Mouse (Mus musculus) MEL (cell line): ENCODE measurements around the gene Cryba2. TPM values are rescaled to one million over a fixed set of nuclear protein-coding genes. Genes with fewer than 3 reads are reported as not detected.

ENCODE experiments used
- DNase-seq: peaks from one replicate; pipeline ENCODE4 v3.0.0; 2011; ENCODE audit warnings: low read depth, low spot score
- H3K27ac ChIP-seq: 2 replicates; pipeline ENCODE4 v1.5.1; 2012; ENCODE audit warnings: low read depth, mild to moderate bottlenecking, control low read depth, low read length, moderate library complexity; ENCODE audit not compliant: control insufficient read depth
- H3K27me3 ChIP-seq, 2 experiments: fragments of 150-350 bp in 1 of 2; sonication (generic) in 1 of 2; 2 replicates each; pipeline ENCODE4 v1.6.1; 2012; ENCODE audit warnings: low read length in 2 of 2, mild to moderate bottlenecking in 2 of 2, improper control_type of control experiment in 1 of 2, moderate library complexity in 1 of 2; ENCODE audit not compliant: insufficient read depth in 2 of 2, control insufficient read depth in 1 of 2
- H3K36me3 ChIP-seq, 2 experiments: 2 replicates each; pipeline ENCODE4 v1.6.1; 2012 to 2014; ENCODE audit warnings: low read length in 2 of 2, improper control_type of control experiment in 1 of 2, inconsistent platforms in 1 of 2, mild to moderate bottlenecking in 1 of 2; ENCODE audit not compliant: insufficient read depth in 2 of 2, control insufficient read depth in 1 of 2
- H3K4me1 ChIP-seq, 2 experiments: fragments of 150-350 bp in 1 of 2; sonication (generic) in 1 of 2; 2 replicates each; pipeline ENCODE4 v1.6.1; 2012; ENCODE audit warnings: low read length in 2 of 2, improper control_type of control experiment in 1 of 2, mild to moderate bottlenecking in 1 of 2; ENCODE audit not compliant: insufficient read depth in 2 of 2, control insufficient read depth in 1 of 2
- H3K4me3 ChIP-seq, 2 experiments: fragments of 150-350 bp in 1 of 2; sonication (generic) in 1 of 2; 2 replicates each; pipeline ENCODE4 v1.5.1; 2012; ENCODE audit warnings: low read depth in 2 of 2, low read length in 2 of 2, mild to moderate bottlenecking in 2 of 2, moderate library complexity in 2 of 2, control low read depth in 1 of 2, improper control_type of control experiment in 1 of 2; ENCODE audit not compliant: control insufficient read depth in 1 of 2, insufficient read depth in 1 of 2
- H3K79me2 ChIP-seq: 2 replicates; pipeline ENCODE4 v1.6.1; 2012; ENCODE audit warnings: mild to moderate bottlenecking, low read length, moderate library complexity; ENCODE audit not compliant: control insufficient read depth, poor library complexity, insufficient read depth
- H3K9ac ChIP-seq: 2 replicates; pipeline ENCODE4 v1.6.1; 2012; ENCODE audit warnings: low read depth, mild to moderate bottlenecking, control low read depth, low read length, moderate library complexity; ENCODE audit not compliant: control insufficient read depth, poor library complexity, severe bottlenecking
- H3K9me3 ChIP-seq: fragments of 150-350 bp; sonication (generic); replicated peaks from 2 replicates; pipeline ENCODE4 v1.6.1; 2012; ENCODE audit warnings: mild to moderate bottlenecking, low read length, improper control_type of control experiment, moderate library complexity; ENCODE audit not compliant: insufficient read depth
- CHD1 ChIP-seq: IDR thresholded peaks from 2 replicates; pipeline ENCODE4 v1.6.1; 2012; ENCODE audit warnings: low read depth, mild to moderate bottlenecking, inconsistent platforms, low read length, improper control_type of control experiment
- CHD2 ChIP-seq: IDR thresholded peaks from 2 replicates; pipeline ENCODE4 v1.6.1; 2011; ENCODE audit warnings: low read length, improper control_type of control experiment
- CTCF ChIP-seq, 3 experiments: IDR thresholded peaks in 2 of 3; conservative IDR thresholded peaks in 1 of 3; 2 replicates each; pipeline ENCODE4 v1.5.1; 2011 to 2012; ENCODE audit warnings: low read length in 3 of 3, low read depth in 2 of 3, mild to moderate bottlenecking in 2 of 3, improper control_type of control experiment in 1 of 3, inconsistent platforms in 1 of 3, mixed read lengths in 1 of 3, moderate library complexity in 1 of 3; ENCODE audit not compliant: control insufficient read depth in 1 of 3, insufficient read depth in 1 of 3, poor library complexity in 1 of 3, severe bottlenecking in 1 of 3
- E2F4 ChIP-seq: IDR thresholded peaks from 2 replicates; pipeline ENCODE4 v1.6.1; 2011; ENCODE audit warnings: low read depth, low read length, improper control_type of control experiment, borderline replicate concordance
- EP300 ChIP-seq, 2 experiments: IDR thresholded peaks; 2 replicates each; pipeline ENCODE4 v1.6.1; 2011; ENCODE audit warnings: improper control_type of control experiment in 2 of 2, low read length in 2 of 2, low read depth in 1 of 2, mild to moderate bottlenecking in 1 of 2
- GATA1 ChIP-seq: IDR thresholded peaks from 2 replicates; pipeline ENCODE4 v1.6.1; 2011; ENCODE audit warnings: low read depth, low read length, improper control_type of control experiment
- HCFC1 ChIP-seq: IDR thresholded peaks from 2 replicates; pipeline ENCODE4 v1.6.1; 2012; ENCODE audit warnings: low read depth, mild to moderate bottlenecking, inconsistent platforms, low read length, improper control_type of control experiment, moderate library complexity
- JUND ChIP-seq: IDR thresholded peaks from 2 replicates; pipeline ENCODE4 v1.6.1; 2011; ENCODE audit warnings: low read depth, mild to moderate bottlenecking, improper control_type of control experiment, low read length
- KAT2A ChIP-seq: conservative IDR thresholded peaks from 2 replicates; pipeline ENCODE4 v1.6.1; 2012; ENCODE audit warnings: low read depth, low read length, improper control_type of control experiment, inconsistent platforms
- MAFK ChIP-seq: IDR thresholded peaks from 2 replicates; pipeline ENCODE4 v1.6.1; 2011; ENCODE audit warnings: low read depth, mild to moderate bottlenecking, low read length, improper control_type of control experiment, borderline replicate concordance
- MAX ChIP-seq: IDR thresholded peaks from 2 replicates; pipeline ENCODE4 v1.6.1; 2011; ENCODE audit warnings: low read length, improper control_type of control experiment
- MAZ ChIP-seq: IDR thresholded peaks from 2 replicates; pipeline ENCODE4 v1.6.1; 2012; ENCODE audit warnings: low read depth, mild to moderate bottlenecking, inconsistent platforms, low read length, improper control_type of control experiment
- MEF2A ChIP-seq: IDR thresholded peaks from 2 replicates; pipeline ENCODE4 v1.6.1; 2014; ENCODE audit warnings: low read depth, mild to moderate bottlenecking, inconsistent platforms, low read length, improper control_type of control experiment; ENCODE audit not compliant: poor library complexity, insufficient replicate concordance, severe bottlenecking; ENCODE audit errors: extremely low read depth
- MYB ChIP-seq: IDR thresholded peaks from 2 replicates; pipeline ENCODE4 v1.6.1; 2011; ENCODE audit warnings: mild to moderate bottlenecking, low read depth, low read length, improper control_type of control experiment
- MYC ChIP-seq: IDR thresholded peaks from 2 replicates; pipeline ENCODE4 v1.6.1; 2011; ENCODE audit warnings: low read depth, mild to moderate bottlenecking, low read length, improper control_type of control experiment, moderate library complexity
- NELFE ChIP-seq: IDR thresholded peaks from 2 replicates; pipeline ENCODE4 v1.6.1; 2011; ENCODE audit warnings: low read depth, low read length, improper control_type of control experiment
- NRF1 ChIP-seq: IDR thresholded peaks from 2 replicates; pipeline ENCODE4 v1.6.1; 2014; ENCODE audit warnings: low read depth, mild to moderate bottlenecking, inconsistent platforms, low read length, improper control_type of control experiment, moderate library complexity; ENCODE audit not compliant: poor library complexity, insufficient read depth, severe bottlenecking
- POLR2A ChIP-seq, 2 experiments: IDR thresholded peaks; 2 replicates each; pipeline ENCODE4 v1.6.1; 2011 to 2012; ENCODE audit warnings: low read length in 2 of 2, mild to moderate bottlenecking in 2 of 2, control low read depth in 1 of 2, improper control_type of control experiment in 1 of 2, low read depth in 1 of 2, moderate library complexity in 1 of 2; ENCODE audit not compliant: control insufficient read depth in 1 of 2, insufficient read depth in 1 of 2, poor library complexity in 1 of 2
- RAD21 ChIP-seq: IDR thresholded peaks from 2 replicates; pipeline ENCODE4 v1.6.1; 2011; ENCODE audit warnings: mild to moderate bottlenecking, low read depth, low read length, improper control_type of control experiment
- RCOR1 ChIP-seq: IDR thresholded peaks from 2 replicates; pipeline ENCODE4 v1.6.1; 2012; ENCODE audit warnings: low read depth, mild to moderate bottlenecking, inconsistent platforms, low read length, improper control_type of control experiment
- TAL1 ChIP-seq: IDR thresholded peaks from 2 replicates; pipeline ENCODE4 v1.6.1; 2012; ENCODE audit warnings: mild to moderate bottlenecking, inconsistent platforms, low read length, moderate library complexity, mixed read lengths
- TBP ChIP-seq: IDR thresholded peaks from 2 replicates; pipeline ENCODE4 v1.8.0; 2011; ENCODE audit warnings: low read depth, low read length, improper control_type of control experiment
- UBTF ChIP-seq: IDR thresholded peaks from 2 replicates; pipeline ENCODE4 v1.6.1; 2012; ENCODE audit warnings: low read depth, mild to moderate bottlenecking, inconsistent platforms, low read length, improper control_type of control experiment, moderate library complexity, borderline replicate concordance; ENCODE audit not compliant: insufficient read depth
- USF1 ChIP-seq: IDR thresholded peaks from 2 replicates; pipeline ENCODE4 v1.6.1; 2014; ENCODE audit warnings: low read depth, mild to moderate bottlenecking, inconsistent platforms, low read length, improper control_type of control experiment, moderate library complexity
- USF2 ChIP-seq, 2 experiments: IDR thresholded peaks; 2 replicates each; pipeline ENCODE4 v1.6.1; 2011 to 2012; ENCODE audit warnings: improper control_type of control experiment in 2 of 2, low read length in 2 of 2, borderline replicate concordance in 1 of 2, inconsistent platforms in 1 of 2, low read depth in 1 of 2, mild to moderate bottlenecking in 1 of 2; ENCODE audit not compliant: insufficient read depth in 1 of 2
- ZC3H11A ChIP-seq: IDR thresholded peaks from 2 replicates; pipeline ENCODE4 v1.6.1; 2012; ENCODE audit warnings: low read depth, mild to moderate bottlenecking, inconsistent platforms, low read length, improper control_type of control experiment
- ZKSCAN1 ChIP-seq: IDR thresholded peaks from 2 replicates; pipeline ENCODE4 v1.6.1; 2012; ENCODE audit warnings: low read depth, mild to moderate bottlenecking, inconsistent platforms, low read length, improper control_type of control experiment, moderate library complexity
- ZMIZ1 ChIP-seq: IDR thresholded peaks from 2 replicates; pipeline ENCODE4 v1.6.1; 2012; ENCODE audit warnings: low read depth, mild to moderate bottlenecking, inconsistent platforms, low read length, improper control_type of control experiment, moderate library complexity
- ZNF384 ChIP-seq: IDR thresholded peaks from 2 replicates; pipeline ENCODE4 v1.6.1; 2012; ENCODE audit warnings: low read depth, mild to moderate bottlenecking, inconsistent platforms, low read length, improper control_type of control experiment
- polyA plus RNA-seq, 2 experiments: library from polyadenylated mRNA; stranded (reverse) in 1 of 2; unstranded in 1 of 2; fragments of >175 nt in 1 of 2; fragments of >200 nt in 1 of 2; gene quantifications; 2 replicates each; pipeline versions ENCODE4 v1.2.1 to v1.2.4; 2012; ENCODE audit warnings: low replicate concordance in 2 of 2, low read depth in 1 of 2; ENCODE audit not compliant: insufficient read length in 2 of 2, insufficient read depth in 1 of 2, missing spikeins in 1 of 2
- total RNA-seq: library from RNA; depleted of rRNA; stranded (reverse); fragments of 300-350 nt; gene quantifications from 2 replicates; pipeline ENCODE4 v1.2.3, GENCODE M21; 2012

Gene Cryba2
- total and polyA plus RNA-seq, 3 experiments: not detected

- Histone ChIP-seq H3K27ac (no peak overlapping the region), H3K27me3 (no peaks in the 10 kb centered on the region), H3K79me2 (no peaks in the 10 kb centered on the region), H3K9me3 (no peaks in the 10 kb centered on the region), H3K36me3 (no peaks in the 10 kb centered on the region), H3K4me1 (no peaks in the 10 kb centered on the region), H3K4me3 (no peak overlapping the region), H3K9ac (no peak overlapping the region)
- TF ChIP-seq MYC: no peak
- no peak for TF ChIP-seq MAX
- TF ChIP-seq CHD2: no peak
- TF ChIP-seq MAZ: no peak
- no peak for TF ChIP-seq MAFK
- no peak for TF ChIP-seq E2F4
- no peak for TF ChIP-seq ZNF384
- no peak for TF ChIP-seq NRF1
- TF ChIP-seq TAL1: no peak
- no peak for TF ChIP-seq ZC3H11A
- TF ChIP-seq MYB: no peak
- TF ChIP-seq KAT2A: no peak
- TF ChIP-seq RAD21: no peak
- TF ChIP-seq CTCF (IDR thresholded peaks at IDR 0.05 in 2 of 3, conservative IDR thresholded peaks at IDR 0.05 in 1 of 3; ENCODE audit: control insufficient read depth in 1 of 3, insufficient read depth in 1 of 3, low read depth in 2 of 3, low read length in 3 of 3, poor library complexity in 1 of 3, severe bottlenecking in 1 of 3): no peak
- TF ChIP-seq UBTF: no peak
- no peak for TF ChIP-seq EP300 (IDR thresholded peaks at IDR 0.05; ENCODE audit: low read depth in 1 of 2, low read length in 2 of 2)
- TF ChIP-seq ZKSCAN1: no peak
- no peak for TF ChIP-seq NELFE
- no peak for TF ChIP-seq CHD1
- no peak for TF ChIP-seq JUND
- DNase-seq: no peak
Measured at GRCm38 (mm10) chr1:74892351-74893133, 401 bp downstream of the Cryba2 start.

GRCm38 (mm10) chr1:74891513-74891912 is 1.4 kb downstream of the Cryba2 start:
- H3K9ac ChIP-seq: no peak overlapping the region
- H3K36me3 ChIP-seq: no peaks in the 10 kb centered on the region
- no peaks in the 10 kb centered on the region for H3K27me3 ChIP-seq
- H3K4me3 ChIP-seq: no peak overlapping the region
- H3K79me2 ChIP-seq: no peaks in the 10 kb centered on the region
- H3K27ac ChIP-seq: no peak overlapping the region
- DNase-seq: peak; percentile 62
- H3K4me1 ChIP-seq: no peaks in the 10 kb centered on the region
- H3K9me3 ChIP-seq: no peaks in the 10 kb centered on the region
- no peak for TF ChIP-seq MEF2A
- TF ChIP-seq ZKSCAN1: no peak
- no peak for TF ChIP-seq EP300 (IDR thresholded peaks at IDR 0.05; ENCODE audit: low read depth in 1 of 2, low read length in 2 of 2)
- no peak for TF ChIP-seq RCOR1
- no peak for TF ChIP-seq HCFC1
- TF ChIP-seq POLR2A (IDR thresholded peaks at IDR 0.05; ENCODE audit: control insufficient read depth in 1 of 2, insufficient read depth in 1 of 2, low read depth in 1 of 2, low read length in 2 of 2, poor library complexity in 1 of 2): no peak
- TF ChIP-seq USF1: no peak
- no peak for TF ChIP-seq JUND
- TF ChIP-seq MYC: no peak
- no peak for TF ChIP-seq TBP
- no peak for TF ChIP-seq UBTF
- TF ChIP-seq GATA1: no peak
- no peak for TF ChIP-seq ZMIZ1
- TF ChIP-seq RAD21: no peak
- no peak for TF ChIP-seq USF2 (IDR thresholded peaks at IDR 0.05; ENCODE audit: borderline replicate concordance in 1 of 2, insufficient read depth in 1 of 2, low read depth in 1 of 2, low read length in 2 of 2)
